Mouse (Mus musculus) cerebellum, postnatal 10 days (tissue): Measurements from ENCODE around the gene Txndc2.

ENCODE experiments used
- DNase-seq, 2 experiments: peaks; one replicate each; pipeline ENCODE4 v3.0.0; 2021; ENCODE audit warnings: mixed read lengths in 2 of 2

Gene Txndc2

DNA sequence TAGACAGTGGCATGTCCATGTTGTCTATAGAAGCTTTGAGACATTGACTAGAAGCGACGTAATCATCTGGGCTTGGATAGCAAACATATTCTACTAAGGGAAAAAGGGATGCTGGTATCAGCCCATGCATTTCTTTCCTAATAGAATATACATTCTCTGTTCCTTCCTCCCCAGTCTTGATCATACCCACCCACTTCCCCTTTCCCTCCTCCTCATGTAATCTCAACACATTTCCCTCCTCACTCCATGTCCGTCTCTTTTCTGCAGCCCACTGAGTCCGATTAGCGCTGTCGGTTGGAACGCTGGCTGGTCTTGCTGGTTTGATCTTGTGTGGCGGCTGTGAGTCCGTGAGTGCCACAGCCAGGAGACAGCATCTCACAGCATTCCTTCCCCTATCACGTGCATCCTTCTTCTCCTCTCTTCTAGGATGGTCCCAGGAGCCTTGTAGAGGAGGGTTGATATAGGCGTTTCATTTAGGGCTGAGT lies at the start of gene Txndc2:
Gene Txndc2, minus strand, starts transcription at position 435 of the 485 bp plus-strand sequence.
- DNase-seq = no peak

- peak; percentile 90 to 91 for DNase-seq
These were observed 41.8 kb upstream of the Txndc2 start for GRCm38 (mm10) chr17:65683731-65684130.

GRCm38 (mm10) chr17:65683316-65683715 lies 41.3 kb upstream of the Txndc2 start:
- DNase-seq = peak in 1 of 2 experiments; percentile 68

DNA sequence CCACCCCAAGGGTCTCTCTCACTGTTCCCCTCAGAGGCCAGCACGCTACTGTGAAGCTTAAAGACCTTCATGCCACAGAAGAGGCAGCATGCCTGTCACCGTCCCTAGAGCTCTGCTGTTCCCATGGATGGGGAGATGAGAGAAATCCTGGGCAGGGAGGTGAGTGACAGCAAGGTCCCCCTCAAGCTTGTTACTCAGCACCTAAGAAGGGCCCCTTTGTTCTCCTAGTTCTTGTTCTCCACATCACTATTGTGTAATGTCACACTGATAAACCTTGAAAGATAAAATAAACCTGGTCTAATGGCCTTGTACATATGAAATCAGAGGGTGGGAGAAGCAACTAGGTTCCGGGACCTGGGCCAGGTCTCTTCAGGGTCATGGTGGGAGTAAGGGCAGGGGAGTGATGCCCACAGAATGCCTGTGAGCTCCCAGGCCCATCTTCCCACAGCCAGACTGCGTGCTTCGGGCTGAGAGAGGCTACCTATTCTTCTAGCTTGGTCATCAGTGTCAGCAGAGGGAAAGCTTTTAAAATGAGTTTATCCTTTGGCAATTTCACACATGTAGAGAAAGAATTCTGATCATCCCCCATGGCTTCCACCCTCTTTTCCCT lies 40.2 kb upstream of the Txndc2 start:
- peak in 1 of 2 experiments; percentile 38 for DNase-seq

DNA sequence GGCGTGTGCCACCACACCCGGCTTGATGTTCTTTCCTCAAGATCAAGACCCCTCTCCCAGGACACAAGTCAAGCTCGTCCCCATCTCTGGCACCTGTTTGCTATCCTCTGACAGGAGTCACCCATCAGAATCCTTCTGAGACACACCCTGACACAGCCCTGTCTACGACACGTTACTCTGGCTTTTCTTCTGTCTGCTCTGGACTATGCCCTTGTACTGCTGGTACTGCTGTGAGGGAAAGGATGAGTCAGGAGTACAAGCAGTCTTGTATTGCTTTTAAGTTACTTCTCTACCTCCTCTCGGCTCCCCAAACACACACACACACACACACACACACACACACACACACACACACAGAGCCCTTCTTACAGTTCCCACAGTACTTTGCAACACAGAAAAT lies 39.5 kb upstream of the Txndc2 start:
- DNase-seq = no peak

GRCm38 (mm10) chr17:65680801-65681412 lies 38.9 kb upstream of the Txndc2 start:
- DNase-seq = no peak

GRCm38 (mm10) chr17:65679806-65680446 lies 38.0 kb upstream of the Txndc2 start:
- DNase-seq = no peak

- DNase-seq = peak in 1 of 2 experiments; percentile 56
These were observed 35.8 kb upstream of the Txndc2 start for GRCm38 (mm10) chr17:65677742-65678141.

DNA sequence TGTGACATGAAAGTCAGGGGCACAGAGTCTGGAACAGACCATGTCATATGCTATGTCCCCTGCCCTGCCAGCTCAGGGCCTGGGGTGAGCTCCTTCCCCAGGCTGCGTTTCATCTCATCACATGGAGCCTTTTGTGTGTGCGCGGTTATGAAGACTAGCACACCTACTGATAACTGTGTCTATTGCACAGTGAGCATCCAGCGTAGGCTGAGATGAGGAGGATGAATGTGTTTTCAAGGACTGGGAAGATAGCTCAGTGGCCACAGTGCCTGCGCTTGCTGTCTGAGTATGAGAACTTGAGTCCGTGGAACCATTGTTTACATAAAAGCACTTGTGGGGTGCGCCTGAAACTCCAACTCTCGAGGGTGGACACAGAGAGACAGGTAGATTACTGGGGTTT lies 34.6 kb upstream of the Txndc2 start:
- DNase-seq = no peak

DNA sequence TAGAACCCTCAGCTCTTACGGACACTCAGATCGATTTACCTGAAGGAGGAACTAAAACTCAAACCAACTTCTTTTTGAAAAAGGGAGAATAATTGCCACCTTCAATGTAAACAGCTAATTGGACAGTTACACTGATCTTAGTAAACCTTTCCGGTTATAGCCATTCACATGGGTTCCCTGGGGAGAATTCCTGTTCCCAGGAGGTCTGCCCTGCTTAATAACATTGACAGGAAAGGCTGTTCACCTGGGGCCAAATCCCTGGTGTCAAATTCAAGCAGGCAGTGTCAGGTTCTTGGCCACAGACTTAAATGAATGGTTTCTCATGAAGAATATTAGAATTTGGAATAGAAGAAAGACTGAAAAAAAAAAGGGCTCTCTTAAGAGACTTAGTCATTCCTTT lies 34.0 kb upstream of the Txndc2 start:
- no peak for DNase-seq

- no peak for DNase-seq
These were observed 32.8 kb upstream of the Txndc2 start for GRCm38 (mm10) chr17:65674710-65675171.

- DNase-seq = no peak
These were observed 31.0 kb upstream of the Txndc2 start for GRCm38 (mm10) chr17:65672926-65673325.

- no peak for DNase-seq
These were observed 27.1 kb upstream of the Txndc2 start for GRCm38 (mm10) chr17:65669061-65669460.

DNA sequence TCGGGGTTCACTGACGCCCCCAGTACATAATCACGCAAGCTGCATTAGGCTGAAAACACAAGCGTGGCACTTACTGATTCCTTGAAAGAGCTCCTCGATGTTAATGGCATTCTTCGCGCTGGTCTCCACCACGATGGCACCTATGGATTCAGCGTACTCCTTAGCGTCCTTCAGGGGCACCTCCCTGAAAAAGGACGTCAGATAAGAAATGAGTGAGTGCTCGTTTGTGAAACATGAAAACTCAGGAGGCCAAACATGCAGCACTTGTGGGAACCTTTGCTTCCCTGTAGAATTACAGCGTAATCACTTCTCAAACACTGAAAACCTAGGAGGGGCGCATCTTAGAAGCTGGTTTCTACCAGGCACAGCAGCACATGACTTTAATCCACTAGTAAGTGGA lies 25.8 kb upstream of the Txndc2 start:
- DNase-seq = no peak

- no peak for DNase-seq
These were observed 24.6 kb upstream of the Txndc2 start for GRCm38 (mm10) chr17:65666388-65667161.

DNA sequence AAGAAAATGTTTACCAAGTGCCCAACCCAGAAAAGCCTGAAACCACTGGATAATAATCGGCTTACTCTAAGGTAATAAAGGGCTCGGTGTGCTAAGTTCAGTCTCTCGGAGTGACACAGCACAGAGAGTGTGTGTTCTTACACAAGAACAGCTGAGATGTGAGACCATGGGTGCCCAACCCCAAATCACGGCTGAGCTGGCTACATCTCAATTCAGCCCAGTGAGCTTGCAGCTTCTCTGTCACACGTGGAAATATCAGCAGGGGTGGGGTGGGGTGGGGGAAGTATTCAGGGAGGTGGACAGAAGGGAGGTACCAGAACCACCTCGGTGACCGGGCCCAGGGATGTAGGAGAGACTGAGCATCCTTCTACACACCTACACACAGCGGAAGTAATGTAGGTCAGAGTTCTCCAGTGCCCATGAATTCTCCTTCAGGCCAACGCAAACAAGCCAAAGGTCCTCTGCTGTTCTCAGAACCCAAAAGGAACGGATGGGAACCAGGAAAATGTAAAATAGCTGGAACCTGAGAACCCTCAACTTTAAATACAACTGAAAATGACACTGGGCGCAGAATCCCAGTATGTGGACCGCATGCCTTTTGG lies 23.9 kb upstream of the Txndc2 start:
- no peak for DNase-seq

DNA sequence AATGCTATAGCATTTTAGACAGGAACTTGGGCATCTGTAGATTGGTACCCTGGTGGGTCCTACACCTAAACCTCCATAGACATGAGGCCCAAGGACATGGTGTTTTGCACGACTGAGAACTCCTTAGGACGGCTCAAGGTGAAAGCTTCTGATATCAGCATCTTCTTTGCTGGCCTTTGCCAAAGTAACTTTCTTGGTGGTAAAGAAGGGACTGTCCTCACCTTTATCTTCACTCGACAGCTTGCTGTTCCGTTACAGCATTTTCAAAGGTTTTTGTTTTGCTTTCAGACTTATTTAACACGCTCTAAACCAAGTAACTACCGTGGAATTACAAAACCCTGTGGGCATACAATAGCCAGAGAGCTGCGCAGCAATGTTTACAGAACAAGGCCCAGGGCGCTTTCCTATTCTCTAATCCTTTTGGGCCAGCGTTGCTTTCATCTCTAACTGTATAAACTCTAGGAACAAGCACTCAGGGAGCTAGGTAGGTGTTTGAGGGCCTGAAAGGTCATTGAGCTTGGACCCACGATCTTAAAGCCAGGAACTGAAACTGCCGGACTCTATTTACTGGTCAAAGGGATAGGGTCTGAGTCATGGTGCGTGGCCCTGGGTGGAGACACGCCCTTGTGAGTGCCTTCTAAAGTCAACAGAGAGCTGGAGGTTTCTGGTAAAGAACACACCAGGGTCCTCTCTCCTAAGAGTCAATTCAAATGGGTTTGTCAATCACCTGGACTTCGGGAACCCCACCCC lies 21.5 kb upstream of the Txndc2 start:
- DNase-seq = no peak

DNA sequence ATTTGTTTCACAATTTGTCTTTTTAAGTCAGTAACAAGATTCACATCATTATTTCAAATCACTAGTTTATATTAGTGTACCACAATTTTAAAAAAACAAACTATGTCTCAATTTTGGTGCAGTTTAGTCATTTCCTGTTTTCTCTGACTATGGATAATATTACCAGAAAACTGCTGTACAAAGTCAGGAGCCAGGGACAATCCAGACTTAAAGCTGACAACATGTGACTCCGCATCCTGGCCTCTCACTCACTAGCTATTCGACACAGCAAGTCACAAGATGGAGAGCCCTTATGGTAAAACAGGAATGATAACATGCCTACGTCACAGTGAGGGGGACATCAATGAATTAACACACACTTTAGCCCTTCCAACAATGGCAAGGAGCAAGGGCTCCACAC lies 20.7 kb upstream of the Txndc2 start:
- no peak for DNase-seq

DNA sequence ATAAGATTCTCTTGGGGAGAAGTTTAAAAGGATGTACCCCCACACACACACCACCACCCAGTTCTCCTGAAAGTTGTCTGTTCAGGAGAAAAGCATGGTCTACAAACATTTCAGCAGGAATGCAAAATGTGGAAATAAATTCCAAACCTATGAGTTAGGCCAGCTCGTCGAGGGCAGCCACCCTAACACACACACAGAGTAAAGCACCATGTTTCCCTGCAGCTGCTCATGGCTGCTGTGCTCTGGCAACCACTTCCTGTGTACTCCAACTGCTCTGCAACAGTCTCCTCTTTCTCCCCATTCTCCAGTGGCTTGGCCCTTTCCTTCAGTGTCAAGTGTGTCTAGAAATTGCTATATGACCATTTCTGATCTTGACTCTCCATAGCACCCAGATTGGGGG lies 16.4 kb upstream of the Txndc2 start:
- no peak for DNase-seq

GRCm38 (mm10) chr17:65657958-65658357 lies 16.0 kb upstream of the Txndc2 start:
- DNase-seq = no peak

GRCm38 (mm10) chr17:65656731-65657130 lies 14.8 kb upstream of the Txndc2 start:
- DNase-seq = no peak

GRCm38 (mm10) chr17:65656076-65656475 lies 14.1 kb upstream of the Txndc2 start:
- DNase-seq = no peak
